Comparison of ENCODE assay signal across 7 mouse cellular contexts in the genomic region with DNA sequence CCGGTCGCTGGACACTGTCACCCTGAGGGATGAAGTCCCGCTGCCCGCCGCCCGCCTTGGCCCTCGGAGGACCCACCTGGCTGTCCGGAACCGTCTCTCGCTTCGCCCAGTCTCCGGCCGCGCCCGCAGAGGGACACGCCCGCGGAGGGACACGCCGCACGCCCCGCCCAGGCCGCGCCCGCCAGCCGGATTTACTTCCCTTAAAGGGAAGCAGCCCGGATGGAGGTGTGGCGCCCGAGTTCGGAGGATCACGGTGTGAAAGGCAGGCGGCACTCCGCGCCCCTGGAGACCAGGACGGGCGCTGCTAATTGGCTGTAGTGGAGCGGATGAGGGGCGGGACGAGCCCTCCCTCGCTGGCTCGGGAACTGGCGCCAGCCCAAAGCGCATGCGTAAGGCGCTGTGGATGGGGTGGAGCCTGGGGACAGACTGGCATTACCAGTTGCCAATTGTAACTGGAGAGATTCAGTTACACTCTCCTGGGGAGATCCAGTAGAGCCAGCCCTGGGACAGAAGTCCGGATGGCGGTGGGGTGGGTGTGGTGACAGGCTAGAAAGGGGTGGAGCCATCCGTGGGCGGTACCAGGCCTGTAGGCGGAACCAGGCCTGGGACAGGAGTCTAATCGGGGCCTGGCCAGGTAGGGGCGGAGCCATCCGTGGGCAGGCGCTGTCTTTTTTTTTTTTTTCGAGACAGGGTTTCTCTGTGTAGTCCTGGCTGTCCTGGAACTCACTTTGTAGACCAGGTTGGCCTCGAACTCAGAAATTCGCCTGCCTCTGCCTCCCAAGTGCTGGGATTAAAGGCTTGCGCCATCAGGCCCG. TPM values are rescaled to one million over a fixed set of nuclear protein-coding genes. Genes with fewer than 3 reads are reported as not detected.
DNase-seq lines count a peak whose midpoint lies in the region; ATAC-seq and TF ChIP-seq lines count a peak whose summit lies in the region.

A gene (minus strand): TSS at position 257 of the 815 bp plus-strand sequence.
A gene (plus strand): TSS at position 464 of the 815 bp plus-strand sequence.

- H3K4me1 ChIP-seq in embryonic facial prominence, embryonic 10.5 days: peaks cover 45% of the 10 kb centered on the region
- 0 out of 2 replicates have a peak, but pooled peaks cover 3% of the 10 kb centered on the region for H3K4me1 ChIP-seq in intestine, postnatal 0 days (replicated peaks; ENCODE audit: control insufficient read depth, insufficient read depth, low read length)
- peaks cover 30% of the 10 kb centered on the region for H3K4me1 ChIP-seq in midbrain, embryonic 12.5 days
- peaks cover 15% of the 10 kb centered on the region for H3K4me1 ChIP-seq in small intestine, adult 2 months (ENCODE audit: control insufficient read depth, insufficient read depth, insufficient read length, low read length)

- no peaks in the 10 kb centered on the region for H3K9me3 ChIP-seq in embryonic facial prominence, embryonic 10.5 days
- no peaks in the 10 kb centered on the region for H3K9me3 ChIP-seq in intestine, postnatal 0 days (ENCODE audit: control insufficient read depth)
- no peaks in the 10 kb centered on the region for H3K9me3 ChIP-seq in midbrain, embryonic 12.5 days

- H3K4me3 ChIP-seq in embryonic facial prominence, embryonic 10.5 days: peak within 1 kb of the TSS; percentile 76
- peak within 1 kb of the TSS; percentile 56 for H3K4me3 ChIP-seq in intestine, postnatal 0 days (ENCODE audit: low read depth, low read length)
- H3K4me3 ChIP-seq in midbrain, embryonic 12.5 days: peak within 1 kb of the TSS; percentile 60
- peak within 1 kb of the TSS; percentile 74 for H3K4me3 ChIP-seq in small intestine, adult 2 months (ENCODE audit: low read depth, low read length)

- no peaks in the 10 kb centered on the region for H3K27me3 ChIP-seq in embryonic facial prominence, embryonic 10.5 days (replicated peaks; ENCODE audit: low read depth, poor library complexity, severe bottlenecking)
- no peaks in the 10 kb centered on the region for H3K27me3 ChIP-seq in intestine, postnatal 0 days (replicated peaks; ENCODE audit: control insufficient read depth, insufficient read depth, low read length)
- no peaks in the 10 kb centered on the region for H3K27me3 ChIP-seq in midbrain, embryonic 12.5 days
- no peaks in the 10 kb centered on the region for H3K27me3 ChIP-seq in small intestine, adult 2 months (ENCODE audit: control insufficient read depth, insufficient read depth, low read length)

- peak within 1 kb of the TSS; percentile 89 for H3K27ac ChIP-seq in embryonic facial prominence, embryonic 10.5 days (replicated peaks)
- H3K27ac ChIP-seq in intestine, postnatal 0 days (ENCODE audit: low read depth, low read length): peak within 1 kb of the TSS; percentile 73
- H3K27ac ChIP-seq in midbrain, embryonic 12.5 days (replicated peaks): peak within 1 kb of the TSS; percentile 80
- peak within 1 kb of the TSS; percentile 82 for H3K27ac ChIP-seq in small intestine, adult 2 months (ENCODE audit: insufficient read depth, low read depth, low read length)

- intact Hi-C loops in left cerebral cortex, postnatal 4 days (cut with DNase I): no loop called here

- peak; percentile 61 for TF ChIP-seq POLR2A in small intestine, adult 2 months (IDR thresholded peaks at IDR 0.05; ENCODE audit: low read depth, low read length)

- peak; percentile 40 for TF ChIP-seq CTCF in intestine, postnatal 0 days (IDR thresholded peaks at IDR 0.05; ENCODE audit: low read depth)
- TF ChIP-seq CTCF in small intestine, adult 2 months (IDR thresholded peaks at IDR 0.05; ENCODE audit: extremely low read depth, insufficient read length, insufficient replicate concordance, low read depth, low read length): 0 out of 2 replicates have a peak, but pooled peaks have one; percentile 4

- ATAC-seq in intestine, postnatal 0 days: peak; percentile 95
- ATAC-seq in midbrain, embryonic 12.5 days (ENCODE audit: low FRiP score, low read depth): peak; percentile 98

- peak; percentile 99 for DNase-seq in adrenal gland, postnatal 10 days
- peak; percentile 100 for DNase-seq in embryonic facial prominence, embryonic 10.5 days (ENCODE audit: low spot score)
- DNase-seq in gonadal fat pad, adult 2 months (ENCODE audit: low read depth): peak; percentile 92
- DNase-seq in left cerebral cortex, postnatal 4 days: peak; percentile 99

- H3K4me2 ChIP-seq in intestine, postnatal 0 days (replicated peaks; ENCODE audit: low read depth): peak within 1 kb of the TSS; percentile 85
- peak within 1 kb of the TSS; percentile 66 for H3K4me2 ChIP-seq in midbrain, embryonic 12.5 days (replicated peaks)

- under 1% methylated on average over 59 of the region's 59 CpGs for WGBS in embryonic facial prominence, embryonic 10.5 days
- under 1% methylated on average over 58 of the region's 59 CpGs for WGBS in intestine, postnatal 0 days
- WGBS in midbrain, embryonic 12.5 days: under 1% methylated on average over 59 of the region's 59 CpGs
- whole genome bisulfite sequencing in small intestine, adult 2 months: under 1% methylated on average over 59 of the region's 59 CpGs

- peaks cover 36% of the 10 kb centered on the region for H3K36me3 ChIP-seq in embryonic facial prominence, embryonic 10.5 days (replicated peaks)
- H3K36me3 ChIP-seq in intestine, postnatal 0 days (ENCODE audit: control insufficient read depth, insufficient read depth): 0 out of 2 replicates have a peak, but pooled peaks cover 9% of the 10 kb centered on the region
- peaks cover 24% of the 10 kb centered on the region for H3K36me3 ChIP-seq in midbrain, embryonic 12.5 days
- peaks cover 2% of the 10 kb centered on the region; the same call in 1 of the 2 replicates for H3K36me3 ChIP-seq in small intestine, adult 2 months (ENCODE audit: control insufficient read depth, insufficient read depth, low read length)

- H3K9ac ChIP-seq in intestine, postnatal 0 days (ENCODE audit: low read depth, low read length): peak within 1 kb of the TSS; percentile 58
- peak within 1 kb of the TSS; percentile 58 for H3K9ac ChIP-seq in midbrain, embryonic 12.5 days (replicated peaks)

RNA-seq across cellular contexts. Expression of the first gene that starts in this region (rescaled TPM):
- 10 to 100 TPM; 17.7 to 20.1 TPM for total RNA-seq in adrenal gland, postnatal 10 days (2021)
- 54.4 and 54.7 TPM in 2 replicates for polyA plus RNA-seq in embryonic facial prominence, embryonic 10.5 days (2016; fragmentation: Nextera tagmentation; extraction: Ambion mirVana)
- 34.8 and 45.6 TPM in 2 replicates for polyA plus RNA-seq in gonadal fat pad, adult 2 months (2012; rRNA removed)
- polyA plus RNA-seq in intestine, postnatal 0 days (2015; fragmentation: Nextera tagmentation; extraction: Ambion mirVana): 14.4 and 15.4 TPM in 2 replicates
- 10 to 100 TPM; 52.0 to 52.1 TPM for total RNA-seq in left cerebral cortex, postnatal 4 days (2021)
- polyA plus RNA-seq in midbrain, embryonic 12.5 days (2016; fragmentation: Nextera tagmentation; extraction: Ambion mirVana): 60.4 and 67.0 TPM in 2 replicates
- 26.5 and 40.0 TPM in 2 replicates for polyA plus RNA-seq in small intestine, adult 2 months (2012; rRNA removed)

RNA-seq across cellular contexts. Expression of the second gene that starts in this region (rescaled TPM):
- 10 to 100 TPM in 1 of 2 experiments, 1 to 10 TPM in 1; 6.9 to 13.1 TPM for total RNA-seq in adrenal gland, postnatal 10 days (2021)
- polyA plus RNA-seq in embryonic facial prominence, embryonic 10.5 days (2016; fragmentation: Nextera tagmentation; extraction: Ambion mirVana): 10.5 and 10.8 TPM in 2 replicates
- 62.8 and 75.4 TPM in 2 replicates for polyA plus RNA-seq in gonadal fat pad, adult 2 months (2012; rRNA removed)
- polyA plus RNA-seq in intestine, postnatal 0 days (2015; fragmentation: Nextera tagmentation; extraction: Ambion mirVana): 12.2 and 14.4 TPM in 2 replicates
- total RNA-seq in left cerebral cortex, postnatal 4 days (2021): 10 to 100 TPM; 46.3 to 53.6 TPM
- 24.9 and 29.9 TPM in 2 replicates for polyA plus RNA-seq in midbrain, embryonic 12.5 days (2016; fragmentation: Nextera tagmentation; extraction: Ambion mirVana)
- polyA plus RNA-seq in small intestine, adult 2 months (2012; rRNA removed): 20.8 and 36.3 TPM in 2 replicates

Comparison
In these comparisons a context has a peak if more than half of its experiments do, and no peak if none do; other contexts are left out.
1. Peak in every context shown above with its lines: DNase-seq, ATAC-seq, H3K4me3 ChIP-seq and H3K27ac ChIP-seq.